Mouse (Mus musculus): ENCODE measurements around the gene 0610030E20Rik.

0610030E20Rik gene

DNA sequence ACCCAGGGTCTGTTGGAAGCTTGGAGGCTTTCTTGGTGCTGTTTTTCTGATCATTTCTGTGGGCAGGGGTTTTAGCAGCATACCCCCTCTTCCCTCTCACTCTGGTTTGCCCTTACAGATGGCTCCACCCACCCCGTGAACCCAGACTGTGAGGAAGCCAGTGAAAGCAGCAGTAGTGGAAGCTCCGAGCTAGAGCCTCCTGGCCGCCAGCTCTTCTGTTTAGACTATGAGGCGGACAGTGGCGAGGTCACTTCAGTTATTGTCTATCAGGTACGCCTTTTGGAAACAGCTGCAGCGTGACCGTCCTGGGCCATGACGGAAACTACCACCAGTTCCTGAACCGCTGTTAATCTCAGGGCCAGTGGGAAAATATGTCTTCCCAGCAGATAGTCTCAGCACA, 1.3 kb downstream of the 0610030E20Rik start:
- in situ Hi-C loops (cut with MboI, MseI) = no loop called here

DNA sequence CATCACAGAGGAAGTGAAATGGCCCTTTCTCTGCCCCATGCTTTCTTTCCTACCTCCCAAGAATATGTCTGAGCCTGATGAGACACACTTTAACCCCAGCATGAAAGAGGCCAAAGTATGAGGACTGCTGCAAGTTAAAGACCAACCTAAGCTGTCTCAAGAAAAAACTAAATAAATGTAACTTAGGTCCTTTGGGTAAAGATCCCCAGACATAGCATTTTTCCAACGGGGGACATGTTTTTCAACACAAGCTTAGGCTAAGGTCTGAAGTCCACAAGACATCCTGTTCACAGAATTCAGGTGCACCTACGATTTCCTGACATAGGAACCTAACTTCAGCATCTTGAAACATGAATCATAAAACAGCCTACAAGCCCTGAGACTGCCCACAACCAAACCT, 3.1 kb downstream of the 0610030E20Rik start:
- in situ Hi-C loops (cut with MboI, MseI) = no loop called here

DNA sequence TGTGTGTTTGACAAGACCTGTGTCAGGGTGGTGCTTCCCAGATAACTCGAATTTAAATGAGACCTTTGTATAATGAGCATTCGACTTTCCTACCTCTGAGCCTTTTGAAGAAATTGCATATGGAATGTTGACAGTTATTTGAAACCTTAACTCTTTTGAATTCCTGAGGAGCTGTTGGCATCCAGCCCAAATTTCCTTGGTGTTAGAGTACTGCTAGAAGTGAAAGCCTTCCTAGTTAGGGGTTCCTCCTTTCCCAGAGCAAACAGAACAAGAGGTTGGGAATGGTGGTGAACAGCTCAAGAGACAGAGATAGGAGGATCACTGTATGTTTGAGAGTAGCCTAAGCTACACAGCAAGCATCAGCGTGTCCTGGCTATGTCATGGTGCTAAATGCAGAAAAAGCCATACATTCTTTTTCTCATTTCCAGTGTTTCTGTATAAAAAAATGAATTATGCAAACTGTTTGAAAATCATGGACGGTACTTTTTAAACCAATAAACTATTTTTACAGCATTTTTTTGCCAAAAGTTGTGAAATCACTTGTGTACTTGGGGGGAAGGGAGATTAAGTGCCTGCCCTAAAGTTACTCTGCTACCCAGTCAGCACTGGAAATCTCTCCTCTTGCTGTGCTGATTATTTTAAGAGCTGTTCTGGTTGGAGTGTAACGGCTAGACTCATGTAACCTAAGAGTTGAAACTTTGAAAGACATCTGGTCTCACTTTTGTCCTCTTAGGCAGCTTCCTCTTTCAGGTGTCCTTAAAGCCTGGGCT, 5.7 kb downstream of the 0610030E20Rik start:
- in situ Hi-C loops (cut with MboI, MseI) = no loop called here

DNA sequence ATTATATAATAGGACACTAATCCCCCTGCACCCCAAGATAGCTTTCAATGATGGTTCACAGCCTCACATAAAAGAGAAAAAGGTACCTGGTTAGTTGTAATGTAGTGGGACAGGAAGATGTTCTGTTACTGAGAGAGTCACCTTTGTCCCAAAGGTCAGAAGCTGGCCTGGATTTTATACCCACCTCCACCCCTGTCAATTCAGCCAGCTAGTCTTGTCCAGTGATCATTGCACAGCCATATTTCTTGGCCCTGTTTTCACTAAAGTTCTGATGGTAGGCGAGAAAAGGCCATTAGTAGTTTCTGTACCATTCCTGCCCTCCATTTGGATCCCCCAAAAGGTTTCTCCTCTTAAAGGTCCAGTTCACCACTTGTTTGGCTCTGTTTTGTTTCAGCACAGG, 6.9 kb downstream of the 0610030E20Rik start:
- in situ Hi-C loops (cut with MboI, MseI) = no loop called here

DNA sequence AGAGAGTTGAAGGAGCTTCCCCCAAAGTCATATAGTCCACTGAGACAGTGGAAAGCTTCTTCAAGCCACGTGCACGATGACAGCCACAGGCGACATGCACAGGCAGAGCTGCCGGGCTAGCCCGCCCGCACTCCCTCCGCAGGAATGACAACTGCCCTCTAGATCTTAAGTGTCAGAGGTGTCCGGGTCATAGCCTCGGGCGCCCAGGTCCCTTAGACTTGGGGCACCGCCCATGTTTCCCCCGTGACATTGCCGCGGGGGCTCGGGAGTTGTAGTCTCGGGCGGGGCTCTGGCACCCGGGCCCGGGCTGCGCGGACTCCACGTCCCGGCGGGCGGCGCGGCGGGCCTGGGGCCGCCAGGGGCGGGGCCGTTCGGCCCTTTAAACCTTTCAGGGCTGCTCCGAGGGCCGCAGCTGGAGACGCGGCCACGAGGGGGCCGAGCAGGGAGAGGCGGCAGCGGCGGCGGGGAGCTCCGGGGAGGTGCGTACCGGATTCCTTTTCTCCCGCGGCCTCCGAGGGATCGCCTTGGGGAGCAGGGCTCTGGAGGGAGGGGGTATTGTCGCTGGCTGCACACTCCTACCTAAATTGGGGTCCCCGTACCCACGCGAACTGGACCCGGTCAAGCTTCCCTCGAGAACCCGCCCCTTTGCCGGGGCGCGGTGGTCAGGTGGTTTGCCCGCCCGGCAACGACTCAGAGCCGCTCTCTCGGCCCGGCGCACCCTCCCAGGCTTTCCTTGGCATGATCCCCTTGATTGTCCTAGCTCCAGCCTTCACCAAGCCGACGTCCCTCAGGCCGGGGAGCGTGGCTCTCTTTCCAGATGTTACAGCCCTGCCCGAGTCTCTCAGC, 8.2 kb downstream of the 0610030E20Rik start, which contains the start of gene Tmem150a:
TSS of gene Tmem150a (plus strand) at position 382 of the 846 bp plus-strand sequence.
- in situ Hi-C loops (cut with MboI, MseI) = no loop called here

DNA sequence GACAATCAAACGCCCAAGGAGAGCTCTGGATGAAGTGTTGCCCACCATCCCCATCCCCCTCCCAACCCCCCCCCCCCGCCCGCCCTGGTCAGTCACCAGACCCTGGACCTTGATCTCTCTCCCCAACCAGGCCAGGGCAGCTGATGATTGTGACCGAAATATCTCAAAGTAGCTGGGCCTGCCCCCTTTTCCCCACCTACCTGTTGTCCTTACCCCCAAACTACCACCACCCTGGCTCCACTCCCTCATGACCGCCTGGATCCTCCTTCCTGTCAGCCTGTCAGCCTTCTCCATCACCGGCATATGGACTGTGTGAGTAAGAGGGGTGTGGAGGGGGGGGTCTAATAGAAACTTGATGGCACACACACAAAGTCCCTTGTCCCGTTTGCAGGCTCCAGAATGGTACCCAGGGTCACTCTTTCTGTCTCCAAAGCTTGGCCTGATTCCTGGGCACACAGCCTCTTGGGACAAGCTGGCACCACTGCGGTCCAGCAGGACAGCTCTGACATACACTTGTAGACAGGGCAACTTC, 8.9 kb downstream of the 0610030E20Rik start:
- in situ Hi-C loops (cut with MboI, MseI) = no loop called here

DNA sequence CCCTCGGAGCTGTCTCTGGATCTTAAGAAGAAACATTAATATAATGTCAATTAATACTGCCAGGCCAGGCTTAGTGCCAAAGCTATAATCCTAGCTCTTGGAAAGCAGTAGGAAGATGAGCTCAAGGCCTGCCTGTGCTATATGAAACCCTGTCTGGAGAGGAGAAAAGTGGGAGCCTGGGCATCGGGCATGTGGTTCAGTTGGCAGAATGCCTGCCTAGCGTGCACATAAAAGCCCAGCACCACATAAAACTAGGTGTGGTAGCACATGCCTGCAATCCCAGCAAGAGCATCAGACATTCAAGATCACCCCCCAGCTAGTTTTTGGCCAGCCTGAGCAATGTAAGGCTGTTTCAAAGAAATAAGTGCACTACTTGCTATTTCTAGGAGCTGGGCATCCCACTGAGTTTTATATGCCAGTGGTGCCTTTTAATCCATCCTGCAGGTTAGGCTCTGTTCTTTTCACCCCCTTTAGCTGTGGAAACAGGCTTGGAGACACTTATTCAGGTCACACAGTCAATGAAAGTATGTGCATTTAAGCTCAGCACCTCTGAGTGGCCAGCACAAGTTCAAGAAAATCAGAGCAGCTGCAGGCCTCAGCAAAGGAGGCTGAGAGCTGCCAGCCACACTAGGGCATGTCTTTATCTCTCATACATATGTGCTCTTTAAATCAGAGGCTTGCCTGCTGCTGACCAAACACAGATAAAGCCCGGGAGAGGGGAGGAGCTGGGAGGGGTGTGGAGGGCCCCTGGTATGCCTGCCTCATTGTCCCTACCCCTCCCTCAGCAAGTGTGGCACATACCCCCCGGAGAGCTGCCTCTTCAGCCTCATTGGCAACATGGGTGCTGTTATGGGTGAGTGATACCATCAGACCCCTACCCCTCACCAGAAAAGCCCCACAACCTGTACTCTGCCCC, 10.3 kb downstream of the 0610030E20Rik start:
- in situ Hi-C loops (cut with MboI, MseI) = no loop called here

DNA sequence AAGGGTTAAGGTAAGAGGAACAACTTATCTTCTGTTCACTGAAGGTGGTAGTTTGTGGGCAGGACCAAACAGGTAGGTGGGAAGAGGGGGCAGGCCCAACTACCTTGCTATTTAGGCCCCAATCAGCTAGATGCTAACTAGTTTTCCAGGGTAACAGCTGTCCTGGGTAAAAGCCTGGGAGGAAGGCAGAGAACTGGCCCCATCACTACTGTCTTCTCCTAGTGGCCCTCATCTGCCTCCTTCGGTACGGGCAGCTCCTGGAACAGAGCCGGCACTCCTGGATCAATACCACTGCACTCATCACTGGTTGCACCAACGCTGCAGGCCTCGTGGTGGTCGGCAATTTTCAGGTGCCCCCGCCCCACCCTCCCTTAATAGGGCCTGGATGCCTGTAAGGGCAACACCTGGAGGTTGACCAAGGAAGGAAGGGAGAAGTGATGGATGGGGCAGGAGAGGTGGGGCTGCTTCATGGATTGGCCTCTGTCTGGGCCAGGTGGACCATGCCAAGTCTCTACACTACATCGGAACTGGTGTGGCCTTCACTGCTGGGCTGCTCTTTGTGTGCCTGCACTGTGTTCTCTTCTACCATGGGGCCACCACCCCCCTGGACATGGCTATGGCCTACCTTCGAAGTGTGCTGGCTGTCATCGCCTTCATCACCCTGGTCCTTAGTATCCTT, 11.1 kb downstream of the 0610030E20Rik start:
- in situ Hi-C loops (cut with MboI, MseI) = no loop called here

DNA sequence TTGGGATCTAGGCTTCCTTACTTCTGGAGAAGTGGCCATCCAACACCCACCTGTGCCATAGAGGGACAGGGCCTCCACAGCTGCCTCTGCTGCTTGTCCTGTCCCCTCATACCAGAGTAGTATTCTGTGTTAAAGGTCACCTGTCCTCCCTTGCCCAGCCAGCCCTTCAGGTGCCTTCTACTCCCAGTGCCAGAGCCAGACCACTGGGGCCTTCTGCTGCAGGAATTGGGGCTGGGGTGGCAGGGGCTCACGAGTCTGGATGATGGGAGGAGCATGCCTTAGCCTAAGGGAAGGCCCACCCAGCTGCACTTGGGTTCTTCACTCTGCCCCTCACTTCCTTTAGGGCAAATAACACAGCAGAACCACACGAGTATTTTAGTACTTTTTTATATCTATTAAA, 12.2 kb downstream of the 0610030E20Rik start:
- in situ Hi-C loops (cut with MboI, MseI) = no loop called here

DNA sequence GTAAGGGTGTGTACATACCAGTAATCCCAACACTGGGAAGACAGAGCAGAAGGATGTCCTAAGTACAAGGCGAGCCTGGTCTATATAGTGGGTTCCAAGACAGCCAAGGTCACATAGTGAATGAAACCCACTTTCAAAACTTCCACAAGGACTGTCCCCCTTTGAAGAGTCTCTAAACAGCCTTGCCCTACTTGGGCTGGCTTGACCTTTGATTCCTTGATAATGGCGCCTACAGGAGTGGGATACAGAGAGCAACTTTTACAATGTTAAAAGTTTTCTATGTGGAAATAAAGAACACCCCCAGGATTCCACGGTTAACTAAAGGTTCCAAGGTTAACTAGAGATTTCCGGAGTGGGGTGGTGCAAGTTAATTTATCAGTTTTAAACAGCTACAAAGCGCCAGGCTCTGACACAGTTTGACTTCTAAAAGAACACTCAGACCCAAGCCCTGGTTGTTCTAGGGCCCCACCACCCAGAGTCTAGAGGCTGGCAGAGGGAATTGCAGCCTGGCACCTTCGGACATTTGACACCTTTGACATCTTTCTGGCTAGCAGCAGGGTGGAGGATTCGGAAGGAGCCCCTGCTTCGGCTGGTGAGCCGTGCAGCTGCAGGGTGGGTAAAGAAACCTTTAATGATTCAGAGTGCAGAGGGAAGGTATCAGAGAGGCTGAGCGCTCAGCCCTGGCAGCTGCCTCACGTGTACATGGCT, 12.9 kb downstream of the 0610030E20Rik start:
- in situ Hi-C loops (cut with MboI, MseI) = no loop called here

DNA sequence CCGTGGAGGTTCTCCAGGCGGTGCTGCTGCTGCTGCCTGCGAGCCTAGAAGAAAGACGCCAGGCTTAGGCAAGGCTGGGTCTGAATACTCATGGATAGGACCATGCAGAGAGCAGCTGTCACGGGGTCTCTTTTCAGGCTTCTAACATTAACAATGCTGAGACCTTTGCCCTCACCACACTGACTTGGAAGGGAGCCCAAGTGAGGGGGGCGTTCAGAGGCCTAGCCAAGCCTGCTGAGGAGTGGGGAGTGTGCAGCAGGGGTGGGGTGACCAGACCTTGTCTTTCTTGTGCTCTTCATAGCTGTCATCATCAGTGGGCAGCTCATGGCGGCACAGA, 13.4 kb downstream of the 0610030E20Rik start:
- in situ Hi-C loops (cut with MboI, MseI) = no loop called here

DNA sequence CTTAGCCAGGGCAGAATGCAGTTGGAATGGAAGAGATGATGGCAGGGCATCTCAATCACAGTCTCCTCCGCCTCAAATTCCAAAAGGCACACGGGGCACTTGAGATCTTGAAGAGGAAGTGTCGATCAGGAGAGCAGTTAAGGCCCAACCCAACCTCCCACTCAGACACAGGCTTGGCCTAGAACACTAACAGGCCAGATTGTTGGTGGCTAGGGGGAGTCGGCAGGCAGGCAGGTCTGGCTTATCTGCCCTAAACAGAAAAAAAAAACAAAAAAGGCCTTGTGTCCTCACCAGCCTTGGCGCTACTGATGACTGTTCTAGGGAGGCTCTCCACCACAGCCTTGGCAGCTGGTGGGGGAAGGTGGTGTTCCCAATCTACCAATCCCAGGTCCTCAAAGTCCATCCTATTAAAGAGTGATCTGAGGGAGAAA, 14.0 kb downstream of the 0610030E20Rik start:
- in situ Hi-C loops (cut with MboI, MseI) = no loop called here

DNA sequence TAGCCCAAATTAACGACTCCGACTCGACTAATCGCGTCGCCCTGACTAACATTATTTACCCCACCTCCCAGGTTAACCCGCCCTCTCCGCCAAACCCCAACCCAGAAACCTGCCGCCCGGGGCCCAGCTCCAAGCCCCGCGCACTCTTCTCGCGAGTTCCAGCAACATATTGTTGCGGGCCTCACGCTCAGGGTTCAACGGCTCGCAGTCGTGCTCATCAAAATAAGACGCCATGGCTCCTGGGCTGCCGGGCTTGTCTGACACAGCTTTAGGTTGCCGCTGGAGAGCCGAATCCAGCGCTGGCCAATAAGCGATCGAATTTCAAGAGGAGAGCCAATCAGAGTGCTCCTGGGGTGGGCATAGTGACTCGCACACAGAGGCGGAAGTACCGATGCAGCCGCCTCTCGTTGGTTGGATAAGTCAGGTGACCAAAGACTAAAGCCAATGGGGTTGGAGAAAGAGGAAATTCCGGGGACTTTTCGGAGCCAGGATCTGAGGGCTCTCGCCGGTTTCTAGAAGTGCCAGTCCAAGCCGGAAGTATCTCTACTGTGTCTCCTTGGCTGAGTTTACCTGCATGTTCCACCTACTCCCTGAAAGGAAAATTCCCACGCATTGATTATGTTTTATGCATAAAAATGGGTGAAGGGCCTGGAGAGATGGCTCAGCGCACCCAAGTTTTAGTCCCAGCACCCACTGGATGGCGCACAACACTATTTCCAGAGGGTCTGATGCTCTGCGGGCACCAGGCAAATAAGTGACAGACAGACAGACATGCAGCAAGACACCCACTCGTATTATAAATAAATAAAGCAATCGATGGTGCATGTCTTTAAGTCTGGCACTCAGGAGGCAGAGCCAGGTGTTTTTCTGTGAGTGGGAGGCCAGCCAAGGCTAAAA, 15.3 kb downstream of the 0610030E20Rik start:
- in situ Hi-C loops (cut with MboI, MseI) = no loop called here

DNA sequence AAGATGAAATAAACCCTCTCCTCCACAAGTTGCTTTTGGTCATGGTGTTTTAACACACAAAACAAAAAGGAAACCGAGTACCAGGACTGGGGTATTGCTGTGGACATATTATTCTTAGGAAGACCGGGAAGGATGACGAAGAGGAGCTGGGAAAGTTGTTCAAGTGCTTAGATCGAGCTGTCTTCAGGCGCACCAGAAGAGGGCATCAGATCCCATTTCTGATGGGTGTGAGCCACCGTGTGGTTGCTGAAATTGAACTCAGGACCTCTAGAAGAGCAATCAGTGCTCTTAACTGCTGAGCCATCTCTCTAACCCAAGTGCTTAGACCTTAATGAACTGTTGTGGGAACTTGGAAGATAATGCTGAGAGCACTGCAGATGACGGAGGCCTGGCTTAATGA, 16.9 kb downstream of the 0610030E20Rik start:
- in situ Hi-C loops (cut with MboI, MseI) = no loop called here

DNA sequence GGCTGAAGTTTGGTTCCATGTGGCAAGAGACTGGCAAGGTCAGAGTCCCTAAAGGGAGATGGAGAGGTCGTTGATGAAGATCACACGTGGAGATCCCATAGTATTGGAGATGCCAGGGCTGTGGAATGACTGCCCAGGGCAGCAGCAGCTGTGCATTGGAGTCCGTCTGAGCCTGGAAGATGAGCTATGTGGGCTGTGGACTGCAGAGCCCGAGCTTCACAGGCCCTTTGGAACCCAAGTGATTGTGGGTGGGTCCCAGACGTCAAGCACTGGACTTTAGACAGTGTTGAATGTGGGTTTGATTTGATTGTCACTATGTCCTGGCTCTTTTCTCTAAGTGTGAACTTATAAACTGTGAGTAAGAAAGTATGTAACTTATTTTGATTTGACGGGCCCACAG, 17.9 kb downstream of the 0610030E20Rik start:
- in situ Hi-C loops (cut with MboI, MseI) = no loop called here

DNA sequence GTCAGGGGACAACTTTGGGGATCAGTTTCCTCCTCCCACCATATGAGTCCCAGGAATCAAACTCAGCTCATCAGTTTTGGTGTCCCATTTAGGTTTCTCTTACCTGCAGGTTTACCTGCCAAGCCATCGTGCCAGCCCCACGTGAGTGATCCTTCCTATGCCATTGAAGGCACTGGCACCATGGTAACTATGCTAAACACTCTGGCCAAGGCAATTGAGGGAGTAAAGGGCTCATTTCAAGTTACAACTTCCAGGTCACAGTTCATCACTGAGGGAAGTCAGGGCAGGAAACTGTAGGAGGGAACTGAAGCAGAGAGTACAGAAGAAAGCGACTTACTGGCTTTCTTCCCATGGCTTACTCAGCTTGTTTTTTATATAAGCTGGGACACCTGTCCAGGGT, 19.2 kb downstream of the 0610030E20Rik start:
- in situ Hi-C loops (cut with MboI, MseI) = no loop called here

DNA sequence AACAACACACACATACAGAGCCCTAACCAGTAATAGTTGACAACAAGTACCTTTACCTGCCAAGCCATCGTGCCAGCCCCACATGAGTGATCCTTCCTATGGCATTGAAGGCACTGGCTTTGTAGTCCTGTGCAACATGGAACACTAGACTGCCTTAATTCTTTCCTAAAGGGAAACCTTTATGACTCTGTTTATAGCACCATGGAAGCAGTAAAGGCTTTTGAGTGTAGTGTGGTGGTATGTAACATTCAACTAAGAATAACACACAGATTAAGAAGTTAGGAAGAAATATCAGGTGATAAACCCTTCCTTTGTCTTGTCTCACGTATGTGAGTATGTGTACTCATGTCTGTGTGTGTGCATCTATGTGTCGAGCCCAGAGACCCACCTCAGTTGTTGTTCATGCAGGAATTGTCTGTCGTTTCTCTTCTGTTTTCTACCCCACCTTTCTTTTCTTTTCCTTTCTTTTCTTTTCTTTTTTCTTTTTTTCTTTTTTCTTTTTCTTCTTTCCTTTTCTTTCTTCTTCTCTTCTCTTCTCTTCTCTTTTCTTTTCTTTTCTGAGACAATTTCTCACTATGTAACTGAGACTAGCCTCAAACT, 19.8 kb downstream of the 0610030E20Rik start, which contains the start of gene Rnf181:
TSS of gene Rnf181 (minus strand) at position 113 of the 600 bp plus-strand sequence.
- in situ Hi-C loops (cut with MboI, MseI) = no loop called here

DNA sequence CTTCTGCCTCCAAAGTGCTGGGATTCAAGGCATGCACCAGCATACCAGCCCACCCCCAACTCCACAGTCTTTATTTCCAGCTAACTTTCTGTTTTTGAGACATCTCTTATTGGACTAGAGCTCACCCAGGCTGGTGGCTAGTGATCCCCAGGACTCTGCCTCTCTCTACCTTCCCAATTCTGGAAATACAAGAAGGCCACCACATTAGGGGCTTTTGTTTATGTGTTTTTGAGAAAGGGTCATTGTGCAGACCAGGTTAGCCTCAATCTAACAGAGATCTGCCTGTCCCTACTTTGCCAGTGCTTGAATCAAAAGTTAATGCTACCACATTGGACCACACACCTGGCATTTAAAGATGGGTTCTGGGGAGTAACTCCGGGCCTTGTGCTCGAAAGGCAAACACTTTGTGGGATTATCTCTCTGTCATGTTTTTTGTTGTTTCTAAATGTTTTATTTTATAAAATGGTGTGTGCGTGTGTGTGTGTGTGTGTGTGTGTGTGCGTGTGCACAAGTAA, 20.4 kb downstream of the 0610030E20Rik start:
- in situ Hi-C loops (cut with MboI, MseI) = no loop called here

DNA sequence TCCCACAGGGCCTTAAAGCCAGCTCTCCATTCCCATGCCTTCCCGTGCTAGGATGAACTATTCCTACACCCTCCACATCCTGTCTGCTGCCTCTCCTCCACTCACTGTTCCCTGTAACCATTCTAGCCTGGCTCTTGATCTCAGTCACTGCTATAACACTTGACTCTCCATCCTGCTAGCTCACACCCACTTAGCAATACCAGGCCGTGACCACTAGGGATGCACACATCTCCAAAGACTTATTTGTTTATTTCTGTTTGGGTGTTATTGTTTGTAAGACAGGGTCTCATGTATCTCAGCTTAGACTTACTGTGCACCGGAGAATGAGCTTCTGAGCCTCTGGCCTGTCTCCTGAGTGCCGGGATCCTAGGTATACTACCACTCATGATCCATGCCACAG, 22.4 kb downstream of the 0610030E20Rik start:
- in situ Hi-C loops (cut with MboI, MseI) = no loop called here
